Mouse (Mus musculus) erythroblast, adult 5-6 weeks (primary cell): Measurements from ENCODE around the gene Ntn4. TPM values are rescaled to one million over a fixed set of nuclear protein-coding genes. Genes with fewer than 3 reads are reported as not detected.

ENCODE experiments used
- ATAC-seq: replicated peaks from 2 replicates; pipeline ENCODE4 v1.8.0; 2016; ENCODE audit warnings: moderate number of reproducible peaks, mild to moderate bottlenecking, moderate TSS enrichment, inconsistent platforms; ENCODE audit not compliant: poor library complexity, low FRiP score, severe bottlenecking
- total RNA-seq, 2 experiments: library from RNA; stranded (forward) in 1 of 2; stranded (reverse) in 1 of 2; fragments of 150-400 nt in 1 of 2; fragments of 200-764, 138-1000 nt in 1 of 2; gene quantifications; 2 replicates each; pipeline versions ENCODE4 v1.2.3 to v1.2.4; 2015 to 2017; ENCODE audit warnings: low replicate concordance in 2 of 2

Gene Ntn4
- total RNA-seq, 2 experiments from 2014 or later = 8.8 to 12.6 TPM

- no peak for ATAC-seq
Observed at GRCm38 (mm10) chr10:93766221-93766620, 125.7 kb downstream of the Ntn4 start.

DNA sequence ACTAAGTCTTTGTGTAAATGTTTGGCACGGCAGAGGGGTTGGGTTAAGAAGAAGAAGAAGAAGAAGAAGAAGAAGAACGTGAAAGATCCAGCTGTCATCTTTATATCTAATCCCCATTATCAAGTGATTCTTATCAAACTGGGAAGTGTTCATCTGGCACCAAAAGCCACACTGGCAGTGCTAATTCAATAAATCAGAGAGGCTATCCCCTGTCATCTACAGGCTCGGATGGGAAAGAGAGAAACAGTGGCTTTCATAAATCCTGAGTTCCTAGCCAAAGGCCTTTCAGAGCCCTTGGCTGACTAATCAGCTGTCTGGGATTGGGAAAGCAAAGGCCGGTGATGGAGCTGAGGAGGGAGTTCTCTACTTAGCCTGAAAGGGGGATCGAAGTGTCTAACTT is 126.8 kb downstream of the Ntn4 start:
- no peak for ATAC-seq

DNA sequence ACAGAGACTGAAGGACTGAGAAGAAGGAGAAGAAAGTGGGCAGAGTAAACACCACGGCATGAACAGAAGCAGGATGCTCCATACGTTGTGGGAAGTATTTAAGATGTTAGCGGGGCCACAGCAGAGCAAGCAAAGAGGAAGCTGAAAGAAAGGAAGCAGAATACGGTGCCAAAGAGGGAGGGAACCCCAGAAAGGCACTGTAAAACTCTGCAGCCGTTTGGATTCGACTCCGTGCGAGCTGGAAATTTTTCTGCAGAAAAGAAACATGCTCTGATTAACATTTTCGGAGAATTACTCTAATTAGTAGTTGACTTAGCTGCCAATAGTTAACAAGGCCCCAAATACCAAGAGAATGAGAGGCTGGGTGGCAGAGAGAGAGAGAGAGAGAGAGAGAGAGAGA is 127.7 kb downstream of the Ntn4 start:
- no peak for ATAC-seq

GRCm38 (mm10) chr10:93771931-93772465 is 131.5 kb downstream of the Ntn4 start:
- no peak for ATAC-seq

DNA sequence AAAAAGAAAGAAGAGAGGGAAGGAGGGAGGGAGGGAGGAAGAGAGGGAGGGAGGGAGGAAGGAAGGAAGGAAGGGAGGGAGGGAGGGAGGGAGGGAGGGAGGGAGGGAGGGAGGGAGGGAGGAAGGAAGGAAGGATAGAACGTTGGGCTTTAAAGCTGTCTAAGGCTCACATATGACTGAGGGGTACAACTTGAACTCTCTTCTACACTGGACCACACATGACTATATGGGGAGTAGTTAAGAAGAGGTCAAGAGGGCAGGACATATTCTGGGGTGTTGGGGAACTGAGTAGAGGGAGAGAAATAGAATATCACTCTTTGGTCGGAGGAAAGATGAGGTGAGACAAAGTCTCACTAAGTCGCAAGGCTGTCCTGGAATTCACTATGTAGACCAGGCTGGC is 132.0 kb downstream of the Ntn4 start:
- no peak for ATAC-seq

DNA sequence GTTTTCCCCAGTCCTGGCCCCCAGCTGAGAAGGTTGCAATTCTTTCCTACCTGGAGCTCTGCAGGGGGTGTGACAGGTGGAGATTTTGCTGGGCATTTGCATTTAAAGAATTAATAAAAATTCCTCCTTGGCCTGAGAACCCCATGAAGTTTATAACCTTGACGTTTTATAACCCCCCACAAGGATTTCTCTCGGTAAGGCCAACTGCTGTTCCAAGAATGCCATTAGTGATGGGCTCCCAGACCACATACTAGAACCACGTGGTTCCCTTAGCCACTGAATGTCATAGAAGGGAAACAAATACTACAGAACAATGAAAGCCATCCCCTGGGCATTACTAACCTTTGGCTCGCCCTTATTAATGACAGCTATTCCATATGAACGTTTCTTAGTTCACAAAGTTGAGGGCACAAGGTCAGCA is 136.3 kb downstream of the Ntn4 start:
- ATAC-seq = no peak

GRCm38 (mm10) chr10:93777372-93777771 is 136.9 kb downstream of the Ntn4 start:
- peak; percentile 75; the same call in 1 of the 2 replicates for ATAC-seq

DNA sequence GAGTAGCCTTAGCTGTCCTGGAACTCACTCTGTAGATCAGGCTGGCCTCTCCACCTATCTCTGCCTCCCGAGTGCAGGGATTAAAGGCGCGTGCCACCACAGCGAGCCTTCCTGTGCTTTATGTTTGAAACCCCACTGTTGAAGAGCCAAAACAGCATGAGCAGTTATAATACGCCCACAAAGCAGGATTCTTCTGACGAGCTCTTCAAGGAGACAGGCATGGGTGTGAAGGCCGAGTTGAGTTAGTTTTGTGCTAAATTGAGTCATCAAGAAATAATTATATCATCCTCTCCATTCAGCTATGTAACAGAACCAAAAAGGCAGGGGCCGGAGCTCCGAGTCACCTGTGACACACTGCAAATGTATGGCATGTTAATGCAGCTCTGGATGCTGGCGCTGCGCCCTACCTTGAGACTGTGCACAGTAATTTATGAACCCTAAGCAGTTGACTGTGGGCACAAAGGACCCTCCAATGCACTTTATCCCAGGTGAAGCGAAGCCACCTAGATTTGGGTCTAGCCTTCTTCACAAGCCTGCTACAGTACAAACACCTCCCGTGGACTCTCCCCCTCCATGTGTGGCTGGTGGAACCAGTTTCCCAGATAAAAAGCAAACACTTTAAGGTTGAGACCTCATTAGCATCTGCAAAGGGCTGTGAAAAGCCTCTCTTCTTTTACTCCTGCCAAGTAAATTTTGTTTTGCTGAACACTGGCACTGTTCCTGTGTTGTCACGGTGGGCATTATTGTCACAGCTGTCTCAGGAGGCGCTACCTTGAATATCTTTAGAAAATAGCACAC is 142.9 kb downstream of the Ntn4 start:
- no peak for ATAC-seq

Other genes with a start within 250 kb of the Ntn4 start
- gene Lta4h, start 187.3 kb upstream of the Ntn4 start, total RNA-seq (2015; ENCODE audit: low replicate concordance) = 251 and 286 TPM in 2 replicates
- 144 and 157 TPM in 2 replicates for gene Lta4h, start 187.3 kb upstream of the Ntn4 start, total RNA-seq (2017; ENCODE audit: low replicate concordance)
- 2.5 and 3.6 TPM in 2 replicates for gene Hal, start 151.9 kb upstream of the Ntn4 start, total RNA-seq (2015; ENCODE audit: low replicate concordance)
- gene Hal, start 151.9 kb upstream of the Ntn4 start, total RNA-seq (2017; ENCODE audit: low replicate concordance) = 0.51 and 1.3 TPM in 2 replicates
- gene Amdhd1, start 100.6 kb upstream of the Ntn4 start, total RNA-seq (2015; ENCODE audit: low replicate concordance) = not detected in 2 replicates
- gene Amdhd1, start 100.6 kb upstream of the Ntn4 start, total RNA-seq (2017; ENCODE audit: low replicate concordance) = not detected in 2 replicates
- not detected in 2 replicates for gene Ccdc38, start 100.0 kb upstream of the Ntn4 start, total RNA-seq (2015; ENCODE audit: low replicate concordance)
- 0.34 TPM in 1 of 2 replicates, not detected in the other for gene Ccdc38, start 100.0 kb upstream of the Ntn4 start, total RNA-seq (2017; ENCODE audit: low replicate concordance)
- 36.8 and 37.9 TPM in 2 replicates for gene Snrpf, start 51.0 kb upstream of the Ntn4 start, total RNA-seq (2015; ENCODE audit: low replicate concordance)
- 25.2 and 64.4 TPM in 2 replicates for gene Snrpf, start 51.0 kb upstream of the Ntn4 start, total RNA-seq (2017; ENCODE audit: low replicate concordance)
- gene Usp44, start 190.9 kb downstream of the Ntn4 start, total RNA-seq (2015; ENCODE audit: low replicate concordance) = not detected in 2 replicates
- 0.28 TPM in 1 of 2 replicates, not detected in the other for gene Usp44, start 190.9 kb downstream of the Ntn4 start, total RNA-seq (2017; ENCODE audit: low replicate concordance)